Mouse (Mus musculus) spleen, postnatal 14 days (tissue): ENCODE results near the gene Caskin1.
"Not testable (repeated sequence)": the region's sequence is repeated elsewhere in the genome, so short reads cannot be mapped to it uniquely, and the experiment has no call there.

Experiments
- DNase-seq, 2 experiments: peaks; one replicate each; pipeline ENCODE4 v3.0.0; 2021 to 2022; ENCODE audit warnings: low spot score in 2 of 2

The Caskin1 gene

GRCm38 (mm10) chr17:24488186-24488661, at the start of gene Caskin1:
Gene Caskin1, plus strand, starts transcription at chr17:24488601.
- DNase-seq: no peak

- DNase-seq: no peak
Measured at GRCm38 (mm10) chr17:24440377-24440776, 48.0 kb upstream of the Caskin1 start.

GRCm38 (mm10) chr17:24441148-24441547, 47.3 kb upstream of the Caskin1 start:
- DNase-seq: no peak

GRCm38 (mm10) chr17:24442107-24442506, 46.3 kb upstream of the Caskin1 start:
- no peak for DNase-seq

GRCm38 (mm10) chr17:24442632-24443155, 45.7 kb upstream of the Caskin1 start, which contains the start of gene Dnase1l2:
Gene Dnase1l2, minus strand, starts transcription at chr17:24443105.
- DNase-seq: no peak

GRCm38 (mm10) chr17:24443409-24443808, 45.0 kb upstream of the Caskin1 start:
- no peak for DNase-seq

GRCm38 (mm10) chr17:24446590-24446989, 41.8 kb upstream of the Caskin1 start:
- no peak for DNase-seq

- no peak for DNase-seq
Measured at GRCm38 (mm10) chr17:24449507-24449906, 38.9 kb upstream of the Caskin1 start.

- DNase-seq: no peak
Measured at GRCm38 (mm10) chr17:24451220-24451619, 37.2 kb upstream of the Caskin1 start.

GRCm38 (mm10) chr17:24453372-24453771, 35.0 kb upstream of the Caskin1 start:
- DNase-seq: no peak

- DNase-seq: no peak
Measured at GRCm38 (mm10) chr17:24454218-24454755, 34.1 kb upstream of the Caskin1 start.

- peak; percentile 99 to 100 for DNase-seq
Measured at GRCm38 (mm10) chr17:24454756-24455522, 33.5 kb upstream of the Caskin1 start.

GRCm38 (mm10) chr17:24455523-24456206, 32.7 kb upstream of the Caskin1 start:
- DNase-seq: not testable (repeated sequence)

- DNase-seq: no peak
Measured at GRCm38 (mm10) chr17:24461580-24461979, 26.8 kb upstream of the Caskin1 start.

- no peak for DNase-seq
Measured at GRCm38 (mm10) chr17:24462932-24463331, 25.5 kb upstream of the Caskin1 start.

GRCm38 (mm10) chr17:24463374-24464133, 24.8 kb upstream of the Caskin1 start:
- DNase-seq: no peak

GRCm38 (mm10) chr17:24468636-24469246, 19.7 kb upstream of the Caskin1 start:
- no peak for DNase-seq

- no peak for DNase-seq
Measured at GRCm38 (mm10) chr17:24469336-24469909, 19.0 kb upstream of the Caskin1 start.

GRCm38 (mm10) chr17:24469910-24470602, 18.3 kb upstream of the Caskin1 start, which contains the start of the genes E4f1 and Pgp:
Gene E4f1, minus strand, starts transcription at chr17:24470313.
Gene Pgp, plus strand, starts transcription at chr17:24470392.
- DNase-seq: peak; percentile 94 to 98
